Mouse (Mus musculus): ENCODE measurements at regions not wholly inside any gene's neighbourhood (a gene's known extent, or its start where the extent isn't known, plus 50 kb on each side); places are given as distances from the start of the nearest gene placed in this dataset.

GRCm38 (mm10) chr2:103867958-103868330 lies 70.5 kb upstream of the Caprin1 start:
- H3K27ac ChIP-seq (ENCODE audit: low read depth, low read length), result no peak overlapping the region
- no peaks in the 10 kb centered on the region for H3K36me3 ChIP-seq (ENCODE audit: control insufficient read depth, insufficient read depth, low read length)
- H3K4me1 ChIP-seq (replicated peaks; ENCODE audit: control insufficient read depth, insufficient read depth, low read length), result peaks cover 10% of the 10 kb centered on the region
- no peaks in the 10 kb centered on the region for H3K9me3 ChIP-seq (ENCODE audit: control insufficient read depth, low read length)
- no peak for ATAC-seq (replicated peaks; ENCODE audit: low FRiP score)
- H3K4me3 ChIP-seq (ENCODE audit: low read depth, low read length), result no peak overlapping the region
- H3K9ac ChIP-seq (ENCODE audit: low read depth, low read length), result no peak overlapping the region
- no peaks in the 10 kb centered on the region for H3K27me3 ChIP-seq (replicated peaks; ENCODE audit: control insufficient read depth, insufficient read depth, low read length)
- WGBS, result 87% methylated on average over 13 of the region's 13 CpGs
- DNase-seq (ENCODE audit: low spot score), result no peak
- no peak overlapping the region for H3K4me2 ChIP-seq

- ATAC-seq (replicated peaks; ENCODE audit: low FRiP score) (no peak), DNase-seq (ENCODE audit: low spot score) (no peak)
- WGBS, result 53% methylated on average over 7 of the region's 7 CpGs
Measured at GRCm38 (mm10) chr2:103868655-103869054, 71.2 kb upstream of the Caprin1 start.

GRCm38 (mm10) chr2:103871522-103872276 lies 74.2 kb upstream of the Caprin1 start:
- Histone ChIP-seq H3K9me3 (ENCODE audit: control insufficient read depth, low read length) (no peaks in the 10 kb centered on the region), H3K27ac (ENCODE audit: low read depth, low read length) (no peak overlapping the region), H3K4me3 (ENCODE audit: low read depth, low read length) (no peak overlapping the region), H3K4me1 (replicated peaks; ENCODE audit: control insufficient read depth, insufficient read depth, low read length) (peaks cover 21% of the 10 kb centered on the region), H3K27me3 (replicated peaks; ENCODE audit: control insufficient read depth, insufficient read depth, low read length) (no peaks in the 10 kb centered on the region), H3K4me2 (no peak overlapping the region), H3K36me3 (ENCODE audit: control insufficient read depth, insufficient read depth, low read length) (no peaks in the 10 kb centered on the region), H3K9ac (ENCODE audit: low read depth, low read length) (0 out of 2 replicates have a peak overlapping the region, but pooled peaks have one; percentile 7)
- ATAC-seq (replicated peaks; ENCODE audit: low FRiP score) (peak; percentile 74), DNase-seq (ENCODE audit: low spot score) (peak; percentile 61)
- 29% methylated on average over 12 of the region's 12 CpGs for WGBS

More at GRCm38 (mm10) chr2:103868655-103869054, 71.2 kb upstream of the Caprin1 start:
- Histone ChIP-seq H3K9me3 (ENCODE audit: control insufficient read depth, low read length) (no peaks in the 10 kb centered on the region), H3K4me2 (no peak overlapping the region), H3K27ac (ENCODE audit: low read depth, low read length) (no peak overlapping the region), H3K36me3 (ENCODE audit: control insufficient read depth, insufficient read depth, low read length) (no peaks in the 10 kb centered on the region), H3K9ac (ENCODE audit: low read depth, low read length) (no peak overlapping the region), H3K27me3 (replicated peaks; ENCODE audit: control insufficient read depth, insufficient read depth, low read length) (no peaks in the 10 kb centered on the region), H3K4me3 (ENCODE audit: low read depth, low read length) (no peak overlapping the region), H3K4me1 (replicated peaks; ENCODE audit: control insufficient read depth, insufficient read depth, low read length) (peaks cover 10% of the 10 kb centered on the region)

GRCm38 (mm10) chr2:103872277-103872636 lies 74.8 kb upstream of the Caprin1 start:
- 59% methylated on average over 3 of the region's 3 CpGs for WGBS

GRCm38 (mm10) chr2:103873381-103873780 lies 75.9 kb upstream of the Caprin1 start:
- H3K9me3 ChIP-seq (ENCODE audit: control insufficient read depth, low read length), result no peaks in the 10 kb centered on the region
- peaks cover 21% of the 10 kb centered on the region for H3K4me1 ChIP-seq (replicated peaks; ENCODE audit: control insufficient read depth, insufficient read depth, low read length)
- H3K4me2 ChIP-seq, result no peak overlapping the region
- DNase-seq (ENCODE audit: low spot score) (no peak), ATAC-seq (replicated peaks; ENCODE audit: low FRiP score) (no peak)
- no peak overlapping the region for H3K9ac ChIP-seq (ENCODE audit: low read depth, low read length)
- no peaks in the 10 kb centered on the region for H3K36me3 ChIP-seq (ENCODE audit: control insufficient read depth, insufficient read depth, low read length)
- no peaks in the 10 kb centered on the region for H3K27me3 ChIP-seq (replicated peaks; ENCODE audit: control insufficient read depth, insufficient read depth, low read length)
- no peak overlapping the region for H3K27ac ChIP-seq (ENCODE audit: low read depth, low read length)
- H3K4me3 ChIP-seq (ENCODE audit: low read depth, low read length), result no peak overlapping the region
- WGBS, result 90% methylated on average over 6 of the region's 6 CpGs

More at GRCm38 (mm10) chr2:103872277-103872636, 74.8 kb upstream of the Caprin1 start:
- ATAC-seq (replicated peaks; ENCODE audit: low FRiP score) (peak; percentile 26), DNase-seq (ENCODE audit: low spot score) (no peak)
- no peak overlapping the region for H3K4me2 ChIP-seq
- no peaks in the 10 kb centered on the region for H3K36me3 ChIP-seq (ENCODE audit: control insufficient read depth, insufficient read depth, low read length)
- no peaks in the 10 kb centered on the region for H3K27me3 ChIP-seq (replicated peaks; ENCODE audit: control insufficient read depth, insufficient read depth, low read length)
- H3K4me1 ChIP-seq (replicated peaks; ENCODE audit: control insufficient read depth, insufficient read depth, low read length), result peaks cover 21% of the 10 kb centered on the region
- no peak overlapping the region for H3K4me3 ChIP-seq (ENCODE audit: low read depth, low read length)
- no peaks in the 10 kb centered on the region for H3K9me3 ChIP-seq (ENCODE audit: control insufficient read depth, low read length)
- no peak overlapping the region for H3K9ac ChIP-seq (ENCODE audit: low read depth, low read length)
- no peak overlapping the region for H3K27ac ChIP-seq (ENCODE audit: low read depth, low read length)

- Histone ChIP-seq H3K4me2 (no peak overlapping the region), H3K27me3 (replicated peaks; ENCODE audit: control insufficient read depth, insufficient read depth, low read length) (no peaks in the 10 kb centered on the region), H3K4me1 (replicated peaks; ENCODE audit: control insufficient read depth, insufficient read depth, low read length) (peaks cover 21% of the 10 kb centered on the region), H3K27ac (ENCODE audit: low read depth, low read length) (peak overlapping the region; percentile 59), H3K9me3 (ENCODE audit: control insufficient read depth, low read length) (no peaks in the 10 kb centered on the region), H3K4me3 (ENCODE audit: low read depth, low read length) (no peak overlapping the region), H3K36me3 (ENCODE audit: control insufficient read depth, insufficient read depth, low read length) (no peaks in the 10 kb centered on the region), H3K9ac (ENCODE audit: low read depth, low read length) (no peak overlapping the region)
- ATAC-seq (replicated peaks; ENCODE audit: low FRiP score) (no peak), DNase-seq (ENCODE audit: low spot score) (no peak)
- 54% methylated on average over 3 of the region's 3 CpGs for WGBS
Measured at GRCm38 (mm10) chr2:103874466-103874865, 77.0 kb upstream of the Caprin1 start.

- no peaks in the 10 kb centered on the region for H3K9me3 ChIP-seq (ENCODE audit: control insufficient read depth, low read length)
- no peaks in the 10 kb centered on the region for H3K27me3 ChIP-seq (replicated peaks; ENCODE audit: control insufficient read depth, insufficient read depth, low read length)
- H3K27ac ChIP-seq (ENCODE audit: low read depth, low read length), result no peak overlapping the region
- no peaks in the 10 kb centered on the region for H3K36me3 ChIP-seq (ENCODE audit: control insufficient read depth, insufficient read depth, low read length)
- DNase-seq (ENCODE audit: low spot score) (no peak), ATAC-seq (replicated peaks; ENCODE audit: low FRiP score) (no peak)
- H3K4me3 ChIP-seq (ENCODE audit: low read depth, low read length), result no peak overlapping the region
- no peak overlapping the region for H3K9ac ChIP-seq (ENCODE audit: low read depth, low read length)
- no peak overlapping the region for H3K4me2 ChIP-seq
- peaks cover 28% of the 10 kb centered on the region for H3K4me1 ChIP-seq (replicated peaks; ENCODE audit: control insufficient read depth, insufficient read depth, low read length)
- 85% methylated on average over 8 of the region's 8 CpGs for WGBS
Measured at GRCm38 (mm10) chr2:103875754-103876153, 78.3 kb upstream of the Caprin1 start.

GRCm38 (mm10) chr2:103876236-103876635 lies 78.8 kb upstream of the Caprin1 start:
- 71% methylated on average over 2 of the region's 2 CpGs for WGBS
- peaks cover 30% of the 10 kb centered on the region for H3K4me1 ChIP-seq (replicated peaks; ENCODE audit: control insufficient read depth, insufficient read depth, low read length)
- no peak overlapping the region for H3K4me3 ChIP-seq (ENCODE audit: low read depth, low read length)
- no peaks in the 10 kb centered on the region for H3K36me3 ChIP-seq (ENCODE audit: control insufficient read depth, insufficient read depth, low read length)
- no peak overlapping the region for H3K27ac ChIP-seq (ENCODE audit: low read depth, low read length)
- DNase-seq (ENCODE audit: low spot score) (no peak), ATAC-seq (replicated peaks; ENCODE audit: low FRiP score) (no peak)
- H3K9ac ChIP-seq (ENCODE audit: low read depth, low read length), result no peak overlapping the region
- no peak overlapping the region for H3K4me2 ChIP-seq
- H3K9me3 ChIP-seq (ENCODE audit: control insufficient read depth, low read length), result no peaks in the 10 kb centered on the region
- H3K27me3 ChIP-seq (replicated peaks; ENCODE audit: control insufficient read depth, insufficient read depth, low read length), result no peaks in the 10 kb centered on the region

All from liver, embryonic 11.5 days (tissue).